Mouse (Mus musculus): ENCODE measurements around the gene Pum1. TPM values are rescaled to one million over a fixed set of nuclear protein-coding genes. Genes with fewer than 3 reads are reported as not detected.
A peak's percentile ranks its signal among the peaks of the same experiment; 100 is the strongest.

Gene Pum1
- polyA plus RNA-seq, 1 experiment from 2014 or later: 121 TPM

DNA sequence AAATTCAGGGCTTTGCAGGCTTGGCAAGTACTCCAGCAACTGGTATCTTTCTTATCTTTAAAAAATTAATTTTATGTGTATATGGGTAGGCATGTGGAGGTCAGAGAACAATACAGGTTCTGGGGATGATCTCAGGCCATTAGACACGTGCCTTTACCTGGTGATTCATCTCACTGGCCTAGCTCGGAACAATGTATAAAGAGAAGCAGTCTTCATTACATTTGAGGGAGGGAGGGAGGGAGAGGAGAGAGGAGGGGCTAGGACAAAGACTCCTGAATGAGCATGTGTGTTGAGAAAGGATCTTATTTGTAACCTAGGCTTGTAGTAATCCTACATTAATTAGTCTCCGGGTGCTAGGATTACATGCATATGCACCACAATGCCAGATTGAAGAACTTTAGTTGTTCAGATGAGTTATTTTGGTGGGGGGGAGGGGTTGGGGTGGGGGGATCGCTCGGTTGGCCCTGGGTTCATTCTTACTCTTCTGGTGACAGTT, 48.3 kb downstream of the Pum1 start:
- 51% methylated on average over 5 of the region's 5 CpGs for WGBS
- Histone ChIP-seq H3K4me1 (peaks cover 50% of the 10 kb centered on the region), H3K27me3 (ENCODE audit: poor library complexity, severe bottlenecking) (no peaks in the 10 kb centered on the region), H3K9me3 (no peaks in the 10 kb centered on the region), H3K27ac (0 out of 2 replicates have a peak overlapping the region, but pooled peaks have one; percentile 40), H3K36me3 (replicated peaks) (peaks cover 40% of the 10 kb centered on the region), H3K4me3 (no peak overlapping the region)
- DNase-seq (ENCODE audit: extremely low spot score, low spot score): no peak

DNA sequence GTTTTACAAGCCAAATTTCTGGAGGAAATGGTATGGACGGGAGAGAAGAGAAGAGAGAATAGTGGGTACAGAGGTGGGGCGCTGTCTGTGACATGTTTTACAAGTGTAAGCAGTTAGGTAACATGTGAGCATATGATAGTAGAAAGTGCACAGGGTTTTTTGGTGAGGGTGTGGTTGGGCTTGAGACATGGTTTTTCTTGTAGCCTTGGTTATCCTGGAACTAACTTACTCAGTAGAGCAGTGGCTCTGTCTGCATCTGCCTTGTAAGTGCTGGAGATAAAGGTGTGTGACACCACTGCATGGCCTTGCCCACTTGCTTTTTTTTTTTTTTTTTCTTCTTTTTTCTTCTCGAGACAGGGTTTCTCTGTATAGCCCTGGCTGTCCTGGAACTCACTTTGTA, 49.2 kb downstream of the Pum1 start:
- DNase-seq (ENCODE audit: extremely low spot score, low spot score): no peak
- H3K9me3 ChIP-seq: no peaks in the 10 kb centered on the region
- 76% methylated on average over 3 of the region's 3 CpGs for WGBS

DNA sequence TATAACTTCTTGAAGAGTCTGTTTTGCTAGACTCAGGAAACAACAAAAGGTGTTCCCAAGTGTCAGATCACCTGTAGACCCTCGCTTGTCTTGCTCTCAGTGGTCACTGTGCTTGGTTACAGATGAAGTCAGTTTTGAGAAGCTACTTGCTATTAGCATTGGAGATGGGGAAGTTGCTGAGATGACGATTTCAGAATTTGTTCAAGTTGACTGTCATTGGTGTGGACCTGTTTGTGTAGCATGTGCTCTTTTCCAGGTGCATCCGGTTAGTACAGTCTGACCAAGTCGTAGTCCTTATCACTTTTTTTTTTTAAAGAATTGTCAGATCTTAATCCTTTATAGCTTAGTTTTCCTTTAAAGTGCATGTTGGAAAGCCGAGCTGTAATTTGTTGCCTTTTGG, 50.3 kb downstream of the Pum1 start:
- Histone ChIP-seq H3K4me1 (peaks cover 47% of the 10 kb centered on the region), H3K4me3 (no peak overlapping the region), H3K36me3 (replicated peaks) (peaks cover 33% of the 10 kb centered on the region), H3K27me3 (ENCODE audit: poor library complexity, severe bottlenecking) (no peaks in the 10 kb centered on the region), H3K9me3 (no peaks in the 10 kb centered on the region), H3K27ac (no peak overlapping the region)
- DNase-seq (ENCODE audit: extremely low spot score, low spot score): no peak
- WGBS: 87% methylated on average over 5 of the region's 5 CpGs

More for the DNA sequence above, 49.2 kb downstream of the Pum1 start:
- no peak overlapping the region for H3K4me3 ChIP-seq
- H3K27me3 ChIP-seq (ENCODE audit: poor library complexity, severe bottlenecking): no peaks in the 10 kb centered on the region
- H3K27ac ChIP-seq: no peak overlapping the region
- peaks cover 31% of the 10 kb centered on the region for H3K36me3 ChIP-seq (replicated peaks)
- peaks cover 50% of the 10 kb centered on the region for H3K4me1 ChIP-seq

DNA sequence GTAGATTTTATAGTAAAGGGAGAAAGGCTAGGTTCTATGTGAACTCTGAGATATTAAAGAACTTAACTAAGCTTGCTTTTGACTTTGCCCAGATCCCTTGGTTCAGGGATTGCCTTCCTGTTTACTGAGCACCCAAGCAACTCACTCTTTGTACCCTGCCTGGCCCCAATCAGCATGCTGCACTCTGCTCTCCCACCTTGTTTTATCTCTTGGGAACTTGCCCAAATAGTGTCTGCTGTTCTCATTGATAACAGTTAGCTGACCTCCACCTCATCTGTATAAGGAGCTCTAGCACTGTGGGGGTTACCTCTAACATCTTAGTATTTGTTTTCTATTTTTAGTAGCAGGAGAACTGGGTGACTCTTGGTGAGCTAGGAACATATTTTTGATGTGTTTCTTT, 52.0 kb downstream of the Pum1 start:
- Histone ChIP-seq H3K27ac (0 out of 2 replicates have a peak overlapping the region, but pooled peaks have one; percentile 20), H3K36me3 (replicated peaks) (peaks cover 40% of the 10 kb centered on the region), H3K4me1 (peaks cover 48% of the 10 kb centered on the region), H3K27me3 (ENCODE audit: poor library complexity, severe bottlenecking) (no peaks in the 10 kb centered on the region), H3K9me3 (no peaks in the 10 kb centered on the region), H3K4me3 (no peak overlapping the region)
- DNase-seq (ENCODE audit: extremely low spot score, low spot score): no peak

DNA sequence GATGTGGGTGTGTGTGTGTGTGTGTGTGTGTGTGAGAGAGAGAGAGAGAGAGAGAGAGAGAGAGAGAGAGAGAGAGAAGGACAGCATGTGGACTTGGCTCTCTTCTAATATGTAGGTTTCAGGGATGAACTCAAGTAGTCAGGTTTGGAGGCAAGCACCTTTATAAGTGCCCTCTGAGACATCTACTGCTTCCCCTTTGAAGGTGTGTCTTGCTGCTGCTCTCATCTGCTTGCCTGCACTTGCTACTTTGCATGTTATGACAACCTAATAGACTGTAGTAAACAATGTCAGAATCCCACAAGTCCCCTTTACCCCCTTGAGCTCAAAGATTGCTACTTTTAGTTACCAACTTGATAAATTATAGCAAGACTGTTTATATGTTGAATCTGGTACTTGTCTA, 52.5 kb downstream of the Pum1 start:
- no peak for DNase-seq (ENCODE audit: extremely low spot score, low spot score)
- H3K27ac ChIP-seq: no peak overlapping the region
- no peak overlapping the region for H3K4me3 ChIP-seq
- H3K4me1 ChIP-seq: peaks cover 48% of the 10 kb centered on the region
- no peaks in the 10 kb centered on the region for H3K9me3 ChIP-seq
- peaks cover 43% of the 10 kb centered on the region for H3K36me3 ChIP-seq (replicated peaks)
- no peaks in the 10 kb centered on the region for H3K27me3 ChIP-seq (ENCODE audit: poor library complexity, severe bottlenecking)

DNA sequence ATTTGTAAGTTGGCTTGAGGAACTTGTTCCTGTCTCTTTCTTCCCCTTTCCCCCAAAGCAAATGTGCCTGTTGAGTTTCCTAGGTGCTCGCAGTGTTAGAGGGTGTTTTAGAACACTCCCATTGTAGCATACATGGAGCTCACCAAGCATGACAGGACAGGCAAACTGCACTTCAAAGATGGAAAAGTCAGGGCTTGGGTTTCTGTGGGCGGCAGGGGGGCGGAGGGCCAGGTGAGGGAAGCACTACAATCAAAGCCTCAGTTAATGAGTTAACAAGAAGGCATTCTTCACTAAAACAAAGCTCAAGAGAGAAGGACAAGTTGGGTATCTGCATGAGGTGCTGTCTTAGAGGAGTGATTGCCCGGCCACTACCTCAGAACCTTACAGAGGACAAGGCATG, 56.2 kb downstream of the Pum1 start:
- Histone ChIP-seq H3K36me3 (replicated peaks) (peaks cover 66% of the 10 kb centered on the region), H3K9me3 (no peaks in the 10 kb centered on the region), H3K4me3 (no peak overlapping the region), H3K27me3 (ENCODE audit: poor library complexity, severe bottlenecking) (no peaks in the 10 kb centered on the region), H3K27ac (no peak overlapping the region), H3K4me1 (peaks cover 42% of the 10 kb centered on the region)
- no peak for DNase-seq (ENCODE audit: extremely low spot score, low spot score)
- 89% methylated on average over 4 of the region's 4 CpGs for WGBS

DNA sequence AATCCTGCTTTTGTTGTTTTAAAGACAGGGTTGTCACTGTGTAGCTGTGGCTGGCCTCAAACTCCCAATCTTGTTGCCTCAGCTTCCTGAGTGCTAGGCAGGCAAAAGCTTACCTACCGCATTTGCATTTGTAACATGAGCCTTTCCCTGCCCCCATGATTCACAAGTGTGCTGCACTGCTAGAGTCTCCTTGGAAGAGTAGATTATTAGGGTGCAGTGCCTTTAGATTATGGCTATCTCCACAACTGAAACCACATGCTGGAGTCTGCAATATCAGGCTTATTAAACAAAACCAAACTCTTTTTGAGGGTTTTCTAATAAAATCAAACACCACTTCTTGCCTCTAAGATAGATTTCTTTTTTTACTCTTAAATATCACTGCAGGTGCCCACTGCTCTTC, 59.5 kb downstream of the Pum1 start:
- DNase-seq (ENCODE audit: extremely low spot score, low spot score): no peak
- H3K27ac ChIP-seq: no peak overlapping the region
- peaks cover 88% of the 10 kb centered on the region for H3K36me3 ChIP-seq (replicated peaks)
- H3K27me3 ChIP-seq (ENCODE audit: poor library complexity, severe bottlenecking): no peaks in the 10 kb centered on the region
- H3K9me3 ChIP-seq: no peaks in the 10 kb centered on the region
- H3K4me1 ChIP-seq: peaks cover 50% of the 10 kb centered on the region
- H3K4me3 ChIP-seq: no peak overlapping the region
- 23% methylated on average over 1 of the region's 1 CpGs for WGBS

DNA sequence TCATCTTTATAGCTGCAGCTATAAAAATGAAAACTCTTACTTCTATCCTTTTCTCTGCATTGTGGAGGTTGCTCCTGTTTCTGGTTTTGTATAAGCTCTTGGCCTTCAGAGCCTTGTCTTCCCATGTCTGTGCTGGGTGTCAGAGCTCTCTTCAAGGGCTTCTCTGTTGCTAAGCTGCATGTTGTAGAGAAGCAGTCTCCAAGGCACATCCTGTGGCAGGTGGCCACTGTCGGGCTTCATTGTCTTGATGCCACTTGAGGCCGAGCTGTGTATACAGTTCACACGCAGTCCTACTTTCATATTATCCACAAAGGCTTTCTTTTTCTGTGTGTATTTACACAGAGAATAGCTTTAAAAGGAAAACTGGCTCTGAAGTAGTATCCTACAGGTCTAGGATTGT, 63.0 kb downstream of the Pum1 start:
- Histone ChIP-seq H3K4me1 (peaks cover 27% of the 10 kb centered on the region), H3K4me3 (no peak overlapping the region), H3K36me3 (replicated peaks) (peaks cover 90% of the 10 kb centered on the region), H3K9me3 (no peaks in the 10 kb centered on the region), H3K27me3 (ENCODE audit: poor library complexity, severe bottlenecking) (no peaks in the 10 kb centered on the region), H3K27ac (no peak overlapping the region)
- no peak for DNase-seq (ENCODE audit: extremely low spot score, low spot score)
- 92% methylated on average over 3 of the region's 3 CpGs for WGBS

DNA sequence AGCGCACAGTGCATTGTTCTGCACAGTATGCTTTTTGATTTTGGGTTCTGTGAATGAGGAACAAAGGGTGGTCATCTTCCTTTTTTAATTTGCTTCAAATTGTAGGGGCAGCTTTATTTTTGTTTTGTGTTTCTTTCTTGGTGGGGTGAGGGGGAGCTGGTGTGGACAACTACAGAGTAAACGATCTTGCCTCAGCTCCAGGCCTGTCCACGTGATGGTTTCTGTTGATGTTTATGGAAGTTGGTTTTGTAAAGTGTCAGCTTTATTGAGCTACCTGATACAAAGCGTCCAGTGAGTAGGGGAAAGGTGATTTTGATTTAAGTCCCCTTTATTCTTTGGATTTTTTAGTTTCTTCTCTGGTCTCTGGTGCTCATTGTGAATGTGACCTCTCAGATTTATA, 72.8 kb downstream of the Pum1 start:
- Histone ChIP-seq H3K36me3 (replicated peaks) (peaks cover 55% of the 10 kb centered on the region), H3K27me3 (ENCODE audit: poor library complexity, severe bottlenecking) (no peaks in the 10 kb centered on the region), H3K4me1 (no peaks in the 10 kb centered on the region; the same call in 1 of the 2 replicates), H3K27ac (no peak overlapping the region), H3K4me3 (no peak overlapping the region), H3K9me3 (no peaks in the 10 kb centered on the region)
- no peak for DNase-seq (ENCODE audit: extremely low spot score, low spot score)
- WGBS: 91% methylated on average over 4 of the region's 4 CpGs

DNA sequence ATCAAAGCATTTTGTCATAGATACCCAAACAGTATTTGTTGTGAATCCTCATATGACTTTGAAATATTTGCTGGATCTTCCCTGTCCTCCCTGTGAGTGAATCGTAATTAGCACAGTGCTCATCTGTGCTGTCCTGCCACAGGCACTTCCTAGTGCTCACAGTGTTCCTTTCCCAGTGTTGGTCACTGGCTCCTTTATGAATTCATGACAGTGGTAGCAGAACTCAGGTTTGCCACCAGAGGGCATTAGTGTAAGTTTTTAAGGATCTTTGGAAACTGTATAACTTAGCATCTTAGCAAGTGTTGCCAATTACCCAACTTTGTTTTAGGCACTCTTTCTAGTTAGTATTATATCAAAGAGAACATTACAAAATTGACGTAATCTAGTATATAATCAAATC, 75.4 kb downstream of the Pum1 start:
- no peak overlapping the region for H3K27ac ChIP-seq
- WGBS: 81% methylated on average over 2 of the region's 2 CpGs
- H3K4me1 ChIP-seq: no peaks in the 10 kb centered on the region
- peaks cover 56% of the 10 kb centered on the region for H3K36me3 ChIP-seq (replicated peaks)
- no peaks in the 10 kb centered on the region for H3K9me3 ChIP-seq
- H3K4me3 ChIP-seq: no peak overlapping the region
- no peak for DNase-seq (ENCODE audit: extremely low spot score, low spot score)
- H3K27me3 ChIP-seq (ENCODE audit: poor library complexity, severe bottlenecking): no peaks in the 10 kb centered on the region

DNA sequence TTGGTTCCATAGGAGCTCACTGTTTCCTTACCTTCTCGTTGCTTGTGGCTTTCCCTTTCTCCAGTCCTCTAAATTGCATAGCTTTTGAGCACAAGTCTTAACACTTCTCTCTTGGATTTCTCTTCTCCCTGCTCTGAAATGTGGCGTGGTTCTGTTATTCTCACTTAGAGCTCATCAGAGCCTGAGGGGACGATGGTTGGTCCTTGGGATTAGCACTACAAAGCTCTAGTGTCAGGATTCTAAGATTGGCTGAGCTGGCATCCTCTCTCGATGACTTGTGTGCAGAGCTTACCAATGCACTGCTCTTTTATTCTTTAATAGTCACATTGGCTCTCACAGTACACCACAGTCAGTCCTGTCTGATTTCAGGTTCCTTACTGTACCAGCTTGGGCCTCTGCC, 80.9 kb downstream of the Pum1 start:
- DNase-seq (ENCODE audit: extremely low spot score, low spot score): no peak
- Histone ChIP-seq H3K27ac (no peak overlapping the region), H3K36me3 (replicated peaks) (peaks cover 93% of the 10 kb centered on the region), H3K4me3 (no peak overlapping the region), H3K27me3 (ENCODE audit: poor library complexity, severe bottlenecking) (no peaks in the 10 kb centered on the region), H3K9me3 (no peaks in the 10 kb centered on the region), H3K4me1 (no peaks in the 10 kb centered on the region)
- 92% methylated on average over 4 of the region's 4 CpGs for WGBS

DNA sequence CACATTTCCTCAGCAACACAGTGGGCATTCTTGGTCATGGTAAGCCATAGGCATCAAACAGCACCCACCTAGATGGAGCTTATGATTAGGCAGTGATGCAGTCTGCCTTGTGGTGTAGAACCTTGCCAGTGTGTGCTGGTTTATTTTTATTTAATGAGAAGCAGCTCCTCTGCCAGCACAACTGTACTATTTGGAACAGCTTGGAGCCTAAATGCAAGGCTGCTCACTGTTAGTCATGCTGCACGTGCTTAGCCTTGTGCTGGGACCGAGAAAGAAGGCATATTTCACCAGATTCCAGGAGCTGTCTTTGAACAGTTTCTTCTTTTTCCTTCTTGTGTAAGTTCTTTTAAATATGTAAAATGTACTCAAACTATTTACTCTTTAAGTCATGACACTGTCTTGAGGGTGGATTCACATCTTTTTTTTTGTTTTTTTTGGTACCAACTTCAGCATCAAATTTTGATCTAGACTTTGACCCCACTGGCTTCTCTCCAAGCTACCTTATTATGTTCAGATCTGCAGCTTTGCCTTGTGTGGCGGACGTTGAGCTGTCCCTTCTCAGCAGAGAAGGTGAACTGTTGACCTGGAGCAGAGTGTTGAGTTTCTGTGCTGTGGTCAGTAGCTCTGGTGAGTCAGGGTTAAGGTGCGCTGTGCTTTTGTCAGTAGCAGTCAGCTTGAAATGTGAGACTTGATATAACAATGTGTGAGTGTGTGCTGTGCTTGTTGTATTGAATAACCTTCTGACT, 82.6 kb downstream of the Pum1 start:
- no peaks in the 10 kb centered on the region for H3K4me1 ChIP-seq
- WGBS: 89% methylated on average over 5 of the region's 5 CpGs
- no peak overlapping the region for H3K27ac ChIP-seq
- no peak overlapping the region for H3K4me3 ChIP-seq
- H3K36me3 ChIP-seq (replicated peaks): peaks cover 100% of the 10 kb centered on the region
- no peaks in the 10 kb centered on the region for H3K9me3 ChIP-seq
- no peak for DNase-seq (ENCODE audit: extremely low spot score, low spot score)
- H3K27me3 ChIP-seq (ENCODE audit: poor library complexity, severe bottlenecking): no peaks in the 10 kb centered on the region

DNA sequence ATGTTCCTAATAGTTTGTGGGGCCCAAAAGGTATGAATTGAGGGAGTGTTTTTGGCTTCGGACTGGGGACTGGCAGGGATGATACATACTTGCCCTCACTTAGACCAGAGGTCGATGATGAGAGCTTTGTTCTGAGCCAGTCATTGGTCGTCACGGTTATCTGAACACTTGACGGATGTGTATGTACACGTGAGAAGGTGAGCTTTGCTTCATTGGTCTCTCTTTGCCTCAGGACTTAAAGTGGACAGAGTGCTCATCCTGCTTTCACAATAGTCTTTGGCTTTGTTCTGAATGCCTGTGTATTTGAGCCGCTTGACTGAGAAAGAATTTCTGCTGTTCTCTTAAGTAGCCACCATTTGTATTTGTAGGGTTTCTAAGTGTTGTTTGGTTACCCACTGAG, 86.4 kb downstream of the Pum1 start:
- no peak overlapping the region for H3K27ac ChIP-seq
- H3K27me3 ChIP-seq (ENCODE audit: poor library complexity, severe bottlenecking): no peaks in the 10 kb centered on the region
- no peak for DNase-seq (ENCODE audit: extremely low spot score, low spot score)
- H3K4me3 ChIP-seq: no peak overlapping the region
- 86% methylated on average over 7 of the region's 7 CpGs for WGBS
- H3K36me3 ChIP-seq (replicated peaks): peaks cover 100% of the 10 kb centered on the region
- H3K9me3 ChIP-seq: no peaks in the 10 kb centered on the region
- no peaks in the 10 kb centered on the region; the same call in 1 of the 2 replicates for H3K4me1 ChIP-seq
